Mouse (Mus musculus) kidney, postnatal 0 days (tissue): Measurements from ENCODE around the gene F2. TPM values are rescaled to one million over a fixed set of nuclear protein-coding genes. Genes with fewer than 3 reads are reported as not detected.

Source experiments
- ATAC-seq: fragments of 200-750 bp; cut with Nextera tagmentation; replicated peaks from 2 replicates; pipeline ENCODE4 v1.8.0; 2017; ENCODE audit warnings: low read depth, moderate number of reproducible peaks, moderate TSS enrichment, moderate library complexity; ENCODE audit not compliant: low FRiP score
- DNase-seq: peaks from one replicate; pipeline ENCODE4 v3.0.0-alpha.2; 2016; ENCODE audit warnings: low spot score
- H3K27ac ChIP-seq: fragments of 300-500 bp; sonication (generic); 2 replicates; pipeline ENCODE4 v1.5.1; 2014; ENCODE audit warnings: mild to moderate bottlenecking
- H3K27me3 ChIP-seq: fragments of 300-500 bp; sonication (generic); 2 replicates; pipeline ENCODE4 v1.6.1; 2014; ENCODE audit warnings: low read length, mixed read lengths; ENCODE audit not compliant: insufficient read depth
- H3K36me3 ChIP-seq: fragments of 300-500 bp; sonication (generic); 2 replicates; pipeline ENCODE4 v1.6.1; 2014; ENCODE audit warnings: low read length, mixed read lengths; ENCODE audit not compliant: insufficient read depth
- H3K4me1 ChIP-seq: fragments of 300-500 bp; sonication (generic); replicated peaks from 2 replicates; pipeline ENCODE4 v1.6.1; 2014; ENCODE audit warnings: antibody characterized with exemption, low read length, mixed read lengths; ENCODE audit not compliant: insufficient read depth
- H3K4me2 ChIP-seq: fragments of 300-500 bp; sonication (generic); 2 replicates; pipeline ENCODE4 v1.6.1; 2014; ENCODE audit warnings: mild to moderate bottlenecking, low read length, moderate library complexity, mixed read lengths
- H3K4me3 ChIP-seq: fragments of 300-500 bp; sonication (generic); replicated peaks from 2 replicates; pipeline ENCODE4 v1.5.1; 2014; ENCODE audit warnings: low read depth, low read length
- H3K9ac ChIP-seq: fragments of 300-500 bp; sonication (generic); 2 replicates; pipeline ENCODE4 v1.6.1; 2014; ENCODE audit warnings: low read depth, low read length
- H3K9me3 ChIP-seq: fragments of 300-500 bp; sonication (generic); replicated peaks from 2 replicates; pipeline ENCODE4 v1.6.1; 2016; ENCODE audit warnings: low read length, inconsistent platforms, mixed read lengths
- CTCF ChIP-seq: IDR thresholded peaks from 2 replicates; pipeline ENCODE4 v1.5.1; 2016; ENCODE audit warnings: antibody characterized with exemption, low read depth, mild to moderate bottlenecking, moderate library complexity
- WGBS: fragments of 180-500 bp; shearing (Covaris S2); extraction: QIAGEN DNeasy Blood & Tissue Kit; methylation state at CpG from one replicate; pipeline ENCODE4 v1.1.7; 2014; 5-methylcytosine and 5-hydroxymethylcytosine counted together
- polyA plus RNA-seq: library from polyadenylated mRNA; unstranded; fragments of >200 nt; fragmentation: Nextera tagmentation; extraction: Ambion mirVana; gene quantifications from 2 replicates; pipeline ENCODE4 v1.2.1, GENCODE M21; 2015

Gene F2
- polyA plus RNA-seq, 1 experiment from 2014 or later: 0.05 TPM

- H3K27me3 ChIP-seq: no peaks in the 10 kb centered on the region
- TF ChIP-seq CTCF: no peak
- H3K36me3 ChIP-seq: peaks cover 42% of the 10 kb centered on the region
- no peaks in the 10 kb centered on the region for H3K4me1 ChIP-seq
- ATAC-seq (no peak), DNase-seq (no peak)
- H3K27ac ChIP-seq: no peak overlapping the region
- H3K9ac ChIP-seq: no peak overlapping the region
- H3K4me3 ChIP-seq: no peak overlapping the region
- no peak overlapping the region for H3K4me2 ChIP-seq
- 80% methylated on average over 6 of the region's 6 CpGs for WGBS
- H3K9me3 ChIP-seq: no peaks in the 10 kb centered on the region
Measured at GRCm38 (mm10) chr2:91670038-91670437, 33.8 kb upstream of the F2 start.

GRCm38 (mm10) chr2:91669326-91669725 is 33.1 kb upstream of the F2 start:
- Histone ChIP-seq H3K9me3 (no peaks in the 10 kb centered on the region), H3K27ac (no peak overlapping the region), H3K4me2 (no peak overlapping the region), H3K9ac (no peak overlapping the region), H3K4me1 (no peaks in the 10 kb centered on the region), H3K27me3 (no peaks in the 10 kb centered on the region), H3K4me3 (no peak overlapping the region), H3K36me3 (peaks cover 44% of the 10 kb centered on the region)
- DNase-seq (no peak), ATAC-seq (no peak)
- WGBS: 93% methylated on average over 8 of the region's 8 CpGs
- no peak for TF ChIP-seq CTCF

- no peak for TF ChIP-seq CTCF
- Histone ChIP-seq H3K4me3 (no peak overlapping the region), H3K27me3 (no peaks in the 10 kb centered on the region), H3K27ac (no peak overlapping the region), H3K4me2 (no peak overlapping the region), H3K36me3 (peaks cover 59% of the 10 kb centered on the region), H3K9ac (no peak overlapping the region), H3K4me1 (no peaks in the 10 kb centered on the region), H3K9me3 (no peaks in the 10 kb centered on the region)
- DNase-seq (no peak), ATAC-seq (no peak)
- 83% methylated on average over 2 of the region's 2 CpGs for WGBS
Measured at GRCm38 (mm10) chr2:91667747-91668146, 31.5 kb upstream of the F2 start.

GRCm38 (mm10) chr2:91666386-91666910 is 30.2 kb upstream of the F2 start:
- Histone ChIP-seq H3K9me3 (no peaks in the 10 kb centered on the region), H3K4me3 (no peak overlapping the region), H3K4me2 (no peak overlapping the region), H3K4me1 (no peaks in the 10 kb centered on the region), H3K27ac (peak overlapping the region; percentile 64), H3K27me3 (no peaks in the 10 kb centered on the region), H3K9ac (no peak overlapping the region), H3K36me3 (peaks cover 65% of the 10 kb centered on the region)
- 67% methylated on average over 6 of the region's 6 CpGs for WGBS
- ATAC-seq: no peak; the same call in 1 of the 2 replicates
- peak; percentile 77 for DNase-seq
- TF ChIP-seq CTCF: no peak

- no peak for ATAC-seq
- DNase-seq: no peak
- Histone ChIP-seq H3K4me3 (no peak overlapping the region), H3K4me2 (no peak overlapping the region), H3K4me1 (no peaks in the 10 kb centered on the region), H3K9me3 (no peaks in the 10 kb centered on the region), H3K36me3 (peaks cover 56% of the 10 kb centered on the region), H3K27me3 (no peaks in the 10 kb centered on the region), H3K9ac (no peak overlapping the region), H3K27ac (no peak overlapping the region)
- TF ChIP-seq CTCF: no peak
Measured at GRCm38 (mm10) chr2:91664780-91665179, 28.6 kb upstream of the F2 start.

GRCm38 (mm10) chr2:91660981-91661380 is 24.8 kb upstream of the F2 start:
- WGBS: 88% methylated on average over 6 of the region's 6 CpGs
- H3K36me3 ChIP-seq: peaks cover 66% of the 10 kb centered on the region
- H3K4me3 ChIP-seq: no peak overlapping the region
- H3K9ac ChIP-seq: no peak overlapping the region
- no peaks in the 10 kb centered on the region for H3K9me3 ChIP-seq
- no peaks in the 10 kb centered on the region for H3K27me3 ChIP-seq
- ATAC-seq (no peak), DNase-seq (no peak)
- no peaks in the 10 kb centered on the region for H3K4me1 ChIP-seq
- H3K4me2 ChIP-seq: no peak overlapping the region
- no peak for TF ChIP-seq CTCF
- no peak overlapping the region for H3K27ac ChIP-seq

- ATAC-seq (no peak), DNase-seq (no peak)
- Histone ChIP-seq H3K27ac (no peak overlapping the region), H3K9ac (no peak overlapping the region), H3K36me3 (peaks cover 73% of the 10 kb centered on the region), H3K4me3 (no peak overlapping the region), H3K4me1 (no peaks in the 10 kb centered on the region), H3K4me2 (no peak overlapping the region), H3K27me3 (no peaks in the 10 kb centered on the region), H3K9me3 (no peaks in the 10 kb centered on the region)
- TF ChIP-seq CTCF: no peak
- WGBS: 96% methylated on average over 8 of the region's 8 CpGs
Measured at GRCm38 (mm10) chr2:91659657-91660056, 23.4 kb upstream of the F2 start.
